Mouse (Mus musculus): Measurements from ENCODE around the gene Pde8a. TPM values are rescaled to one million over a fixed set of nuclear protein-coding genes. Genes with fewer than 3 reads are reported as not detected.
A peak's percentile ranks its signal among the peaks of the same experiment; 100 is the strongest.

Gene Pde8a
- polyA plus RNA-seq, 1 experiment from 2014 or later, result 1.9 TPM

DNA sequence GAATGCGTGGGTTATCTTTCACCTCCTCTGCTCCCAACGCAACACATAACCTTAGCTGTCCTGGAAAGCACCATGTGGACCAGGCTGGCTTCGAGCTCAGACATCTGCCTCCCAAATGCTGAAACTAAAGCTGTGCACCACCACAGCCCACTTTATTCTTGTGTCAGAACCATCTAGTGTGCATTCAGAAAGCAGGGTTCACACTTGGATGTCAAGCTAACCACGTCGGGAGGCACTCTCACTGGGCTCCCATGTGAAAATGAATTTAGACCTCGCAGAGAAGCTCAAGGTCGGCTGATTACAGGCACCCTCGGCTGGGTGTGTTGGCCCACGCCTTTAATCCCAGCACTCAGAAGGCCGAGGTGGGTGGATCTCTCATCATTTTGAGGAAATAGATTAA is 130.4 kb downstream of the Pde8a start:
- ATAC-seq, result no peak
- H3K4me3 ChIP-seq, result peak overlapping the region; percentile 97
- no peaks in the 10 kb centered on the region for H3K27me3 ChIP-seq
- peak overlapping the region; percentile 94 for H3K4me2 ChIP-seq
- no peak overlapping the region for H3K27ac ChIP-seq
- peaks cover 52% of the 10 kb centered on the region for H3K36me3 ChIP-seq (ENCODE audit: poor library complexity, severe bottlenecking)
- WGBS, result 21% methylated on average over 10 of the region's 10 CpGs
- H3K9me3 ChIP-seq (replicated peaks), result no peaks in the 10 kb centered on the region
- H3K4me1 ChIP-seq, result peaks cover 25% of the 10 kb centered on the region
- H3K9ac ChIP-seq, result peak overlapping the region; percentile 99

DNA sequence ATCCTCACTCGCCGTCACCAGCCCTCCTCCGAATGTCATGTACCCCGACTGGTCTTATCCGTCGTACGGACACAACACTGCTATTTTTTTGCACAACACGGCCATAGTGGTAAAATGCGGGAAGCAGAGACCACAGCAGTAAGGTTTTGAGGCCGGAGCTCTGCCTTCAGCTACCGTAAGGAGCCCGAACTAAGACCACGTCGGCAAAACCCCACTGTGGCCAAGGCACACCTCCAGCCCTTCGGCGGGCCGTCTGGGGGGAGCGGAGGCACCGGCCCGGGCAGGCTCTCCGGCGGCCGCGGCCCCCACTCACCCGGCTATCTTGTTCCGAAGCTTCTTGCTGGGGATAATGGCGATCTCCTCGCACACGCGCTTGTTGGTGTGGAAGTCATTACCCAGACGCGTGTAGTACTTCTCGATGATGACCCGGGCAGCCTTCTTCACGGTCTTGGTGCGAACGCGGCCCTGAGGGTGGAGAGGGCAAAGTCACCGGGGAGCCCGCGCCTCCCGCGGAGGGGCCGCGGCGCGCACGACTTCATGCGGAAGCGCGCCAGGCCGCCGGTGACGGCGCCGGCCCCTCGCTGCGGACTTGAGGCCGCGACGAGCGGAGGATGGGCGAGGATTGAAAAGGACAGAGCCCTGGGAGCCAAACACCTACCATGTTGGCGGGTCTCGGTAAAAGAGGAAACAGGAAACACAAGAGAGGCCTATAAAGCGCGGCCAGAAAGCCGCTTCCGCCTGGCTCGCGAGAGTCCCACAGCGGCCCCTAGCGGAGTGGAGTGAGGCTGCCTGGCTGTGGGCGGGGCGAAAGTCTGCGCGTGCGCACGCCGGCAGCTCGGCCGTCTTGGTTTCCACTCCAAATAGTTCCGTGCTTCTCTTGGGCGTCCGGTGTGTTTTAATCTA is 131.4 kb downstream of the Pde8a start, which contains the start of gene Rps17:
Gene Rps17 (minus strand): TSS at position 711 of the 903 bp plus-strand sequence.
- peak within 1 kb of the TSS; percentile 97 for H3K4me3 ChIP-seq
- peaks cover 42% of the 10 kb centered on the region for H3K36me3 ChIP-seq (ENCODE audit: poor library complexity, severe bottlenecking)
- peaks cover 25% of the 10 kb centered on the region for H3K4me1 ChIP-seq
- H3K4me2 ChIP-seq, result peak within 1 kb of the TSS; percentile 94
- ATAC-seq, result peak; percentile 94
- H3K27ac ChIP-seq, result peak within 1 kb of the TSS; percentile 90
- no peaks in the 10 kb centered on the region for H3K9me3 ChIP-seq (replicated peaks)
- no peaks in the 10 kb centered on the region for H3K27me3 ChIP-seq
- WGBS, result under 1% methylated on average over 84 of the region's 85 CpGs
- peak within 1 kb of the TSS; percentile 99 for H3K9ac ChIP-seq

DNA sequence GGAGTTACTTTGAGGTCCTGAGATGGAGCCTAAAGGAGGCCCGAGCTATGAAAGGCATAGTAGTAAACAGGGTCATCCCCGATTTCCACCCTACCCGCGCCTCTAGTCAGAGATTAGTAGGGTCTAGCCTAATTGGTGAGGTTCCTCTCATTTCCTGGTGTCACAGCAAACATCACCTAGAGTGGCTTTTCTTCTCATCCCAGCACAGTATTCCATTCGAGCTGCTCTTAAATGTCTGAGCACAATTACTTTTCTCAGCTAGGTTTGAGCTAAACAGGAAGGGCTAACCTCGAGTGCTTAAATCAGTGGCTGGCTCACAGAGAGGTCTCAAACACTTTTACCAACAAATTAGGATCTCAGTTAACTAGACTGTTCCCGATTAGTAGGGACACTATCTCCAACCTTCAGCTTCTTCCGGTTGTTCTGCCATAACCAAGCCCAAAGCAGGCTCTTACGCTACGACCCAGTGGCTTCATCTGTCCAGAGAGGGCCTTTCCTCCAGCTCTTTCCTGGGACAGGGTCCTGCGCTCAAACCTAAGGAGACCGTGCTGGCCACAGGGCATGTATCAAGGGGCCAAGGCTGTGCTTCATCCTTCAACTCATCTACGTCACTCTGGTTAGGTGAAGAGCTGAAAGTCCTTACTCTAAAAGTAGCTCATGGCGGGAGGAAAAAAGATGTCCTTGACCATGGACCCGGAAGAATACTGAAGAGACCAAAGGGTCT is 132.2 kb downstream of the Pde8a start:
- WGBS, result 62% methylated on average over 15 of the region's 15 CpGs
- peak; percentile 3; the same call in 1 of the 2 replicates for ATAC-seq
- Histone ChIP-seq H3K36me3 (ENCODE audit: poor library complexity, severe bottlenecking) (peaks cover 34% of the 10 kb centered on the region), H3K4me1 (peaks cover 25% of the 10 kb centered on the region), H3K9me3 (replicated peaks) (no peaks in the 10 kb centered on the region), H3K27me3 (no peaks in the 10 kb centered on the region), H3K4me3 (peak overlapping the region; percentile 97), H3K4me2 (peak overlapping the region; percentile 94), H3K9ac (peak overlapping the region; percentile 56), H3K27ac (no peak overlapping the region)

DNA sequence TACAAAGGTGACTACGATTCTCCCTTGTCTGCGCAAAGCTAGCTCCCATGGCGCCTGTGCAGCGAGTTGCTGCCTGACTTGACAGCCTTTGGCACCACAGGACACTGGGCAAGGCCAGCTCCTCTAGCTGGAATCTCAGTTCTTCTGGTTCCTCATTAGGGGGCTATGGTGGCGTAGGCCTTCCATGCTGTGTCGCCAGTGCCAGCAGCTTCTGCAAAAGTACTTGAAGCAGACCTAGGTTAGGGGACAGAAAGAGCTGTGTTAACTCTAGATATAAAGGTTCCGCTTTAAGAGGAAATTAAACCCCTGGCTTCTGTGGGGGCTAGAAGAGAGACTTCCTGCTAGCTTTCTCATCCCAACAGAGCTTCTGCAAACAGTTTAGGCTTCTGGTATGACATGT is 134.8 kb downstream of the Pde8a start:
- Histone ChIP-seq H3K4me1 (peaks cover 11% of the 10 kb centered on the region), H3K36me3 (ENCODE audit: poor library complexity, severe bottlenecking) (peaks cover 8% of the 10 kb centered on the region), H3K27me3 (no peaks in the 10 kb centered on the region), H3K4me3 (no peak overlapping the region), H3K27ac (no peak overlapping the region), H3K9me3 (replicated peaks) (no peaks in the 10 kb centered on the region), H3K9ac (no peak overlapping the region), H3K4me2 (no peak overlapping the region)
- 36% methylated on average over 7 of the region's 7 CpGs for WGBS
- ATAC-seq, result no peak

DNA sequence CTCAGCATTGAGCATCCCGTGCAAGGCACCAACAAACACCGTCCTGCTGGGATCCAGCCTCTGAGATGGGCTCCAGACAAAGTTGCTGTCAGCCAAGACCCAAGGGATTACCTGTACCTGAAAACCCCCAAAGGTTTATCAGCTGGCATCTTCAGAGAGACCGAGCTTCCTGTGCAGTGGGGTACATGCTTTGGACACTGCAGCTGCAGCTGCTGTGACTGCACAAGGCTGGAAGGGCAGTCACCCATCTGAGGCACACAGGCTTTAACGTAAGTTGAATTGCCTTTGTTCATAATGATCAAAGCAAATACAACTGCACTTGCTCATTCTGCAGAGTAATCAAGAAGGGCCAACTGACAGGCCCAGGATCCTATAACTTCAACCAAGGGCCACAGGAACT is 138.4 kb downstream of the Pde8a start:
- H3K36me3 ChIP-seq (ENCODE audit: poor library complexity, severe bottlenecking), result no peaks in the 10 kb centered on the region
- H3K27me3 ChIP-seq, result no peaks in the 10 kb centered on the region
- 75% methylated on average over 4 of the region's 4 CpGs for WGBS
- H3K9ac ChIP-seq, result no peak overlapping the region
- no peak overlapping the region for H3K27ac ChIP-seq
- no peaks in the 10 kb centered on the region for H3K9me3 ChIP-seq (replicated peaks)
- H3K4me3 ChIP-seq, result no peak overlapping the region
- no peaks in the 10 kb centered on the region for H3K4me1 ChIP-seq
- ATAC-seq, result no peak
- H3K4me2 ChIP-seq, result no peak overlapping the region

DNA sequence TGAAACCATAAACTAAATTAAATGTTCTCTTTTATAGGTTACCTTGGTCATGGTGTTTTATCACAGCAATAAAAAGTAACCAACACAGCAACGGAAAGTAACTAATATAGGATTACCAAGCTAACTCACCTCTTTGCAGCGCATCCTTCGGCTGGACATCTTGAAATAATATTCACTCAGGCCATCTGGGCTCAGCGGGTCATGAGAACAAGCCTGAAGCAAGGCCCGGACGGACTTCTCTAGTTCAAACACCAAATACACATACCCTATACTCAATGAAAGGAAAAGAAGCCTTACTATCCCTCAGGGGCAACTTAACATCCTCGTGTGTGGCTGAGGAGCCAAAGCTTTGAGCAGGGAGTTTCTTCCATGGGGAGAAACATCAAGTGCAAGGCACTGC is 142.3 kb downstream of the Pde8a start:
- no peak for ATAC-seq
- no peaks in the 10 kb centered on the region for H3K4me1 ChIP-seq
- WGBS, result 87% methylated on average over 7 of the region's 7 CpGs
- no peak overlapping the region for H3K9ac ChIP-seq
- H3K9me3 ChIP-seq (replicated peaks), result no peaks in the 10 kb centered on the region
- no peak overlapping the region for H3K4me2 ChIP-seq
- no peaks in the 10 kb centered on the region for H3K27me3 ChIP-seq
- H3K27ac ChIP-seq, result no peak overlapping the region
- H3K36me3 ChIP-seq (ENCODE audit: poor library complexity, severe bottlenecking), result no peaks in the 10 kb centered on the region
- H3K4me3 ChIP-seq, result no peak overlapping the region

DNA sequence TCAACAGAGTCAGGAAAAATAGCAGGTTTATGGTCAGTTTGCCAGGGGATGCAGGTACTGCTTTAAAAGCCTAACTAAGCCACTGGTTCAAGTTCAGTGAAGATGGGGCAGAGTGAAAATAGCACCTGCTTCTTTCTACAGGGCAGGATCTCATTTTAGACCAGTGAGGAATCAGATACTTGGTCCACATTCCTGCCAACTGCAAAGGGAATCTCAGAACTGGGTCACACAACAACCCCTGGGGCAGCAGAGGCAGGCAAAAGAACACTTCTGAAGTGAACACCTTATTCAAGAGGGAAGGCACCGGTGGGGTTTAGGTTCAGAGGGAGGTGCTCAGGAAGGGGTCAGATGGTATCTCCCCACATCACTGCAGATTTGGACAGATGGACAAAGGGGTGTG is 143.0 kb downstream of the Pde8a start:
- 92% methylated on average over 1 of the region's 1 CpGs for WGBS
- no peak overlapping the region for H3K27ac ChIP-seq
- H3K4me3 ChIP-seq, result no peak overlapping the region
- H3K4me1 ChIP-seq, result no peaks in the 10 kb centered on the region
- no peak overlapping the region for H3K4me2 ChIP-seq
- no peaks in the 10 kb centered on the region for H3K27me3 ChIP-seq
- no peaks in the 10 kb centered on the region for H3K9me3 ChIP-seq (replicated peaks)
- ATAC-seq, result no peak
- no peak overlapping the region for H3K9ac ChIP-seq
- no peaks in the 10 kb centered on the region for H3K36me3 ChIP-seq (ENCODE audit: poor library complexity, severe bottlenecking)

DNA sequence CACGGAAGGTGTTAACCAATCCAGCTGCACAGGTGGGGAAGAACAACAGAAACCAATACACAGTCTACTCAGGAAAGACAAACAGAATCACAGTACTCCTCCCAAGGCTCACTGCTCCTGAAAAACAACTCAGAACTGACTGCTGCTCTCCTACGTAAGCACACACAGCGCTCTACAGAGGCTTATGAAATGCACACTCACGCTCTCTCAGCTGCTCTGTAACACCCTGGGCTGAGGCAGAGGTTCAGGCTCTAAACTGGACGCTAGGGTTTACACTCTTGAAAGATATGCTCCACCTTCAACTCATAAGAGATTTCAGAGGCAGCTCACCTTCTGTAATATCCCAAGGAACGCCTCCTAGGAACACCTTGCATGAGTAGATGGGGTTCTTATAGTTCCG is 143.6 kb downstream of the Pde8a start:
- Histone ChIP-seq H3K27me3 (no peaks in the 10 kb centered on the region), H3K4me2 (no peak overlapping the region), H3K9me3 (replicated peaks) (no peaks in the 10 kb centered on the region), H3K27ac (no peak overlapping the region), H3K36me3 (ENCODE audit: poor library complexity, severe bottlenecking) (no peaks in the 10 kb centered on the region), H3K4me1 (no peaks in the 10 kb centered on the region), H3K9ac (no peak overlapping the region), H3K4me3 (no peak overlapping the region)
- no peak for ATAC-seq
- 83% methylated on average over 7 of the region's 7 CpGs for whole genome bisulfite sequencing

DNA sequence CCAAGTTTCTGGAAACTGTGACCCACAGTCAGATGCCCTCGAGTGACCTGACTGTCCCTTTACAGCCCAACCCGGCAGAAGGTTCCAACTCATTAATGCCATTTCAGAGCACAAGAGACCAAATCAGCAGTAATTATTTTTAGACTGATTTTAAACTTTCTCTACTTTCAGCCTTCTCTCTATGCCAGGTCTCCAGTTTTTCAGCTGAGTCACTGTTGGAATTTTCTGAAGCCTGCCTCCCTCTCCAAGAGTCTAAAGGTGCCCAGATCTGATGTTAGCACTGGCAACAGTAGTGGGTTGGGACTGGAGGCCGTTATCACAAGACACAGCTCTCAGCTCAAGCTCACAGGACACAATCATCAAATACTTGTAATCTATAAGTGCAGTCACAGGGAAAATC is 154.6 kb downstream of the Pde8a start:
- Histone ChIP-seq H3K36me3 (ENCODE audit: poor library complexity, severe bottlenecking) (no peaks in the 10 kb centered on the region), H3K9me3 (replicated peaks) (no peaks in the 10 kb centered on the region), H3K4me3 (no peak overlapping the region), H3K4me1 (peaks cover 10% of the 10 kb centered on the region), H3K27ac (no peak overlapping the region), H3K27me3 (no peaks in the 10 kb centered on the region), H3K9ac (no peak overlapping the region), H3K4me2 (no peak overlapping the region)
- 71% methylated on average over 3 of the region's 3 CpGs for WGBS
- no peak for ATAC-seq

DNA sequence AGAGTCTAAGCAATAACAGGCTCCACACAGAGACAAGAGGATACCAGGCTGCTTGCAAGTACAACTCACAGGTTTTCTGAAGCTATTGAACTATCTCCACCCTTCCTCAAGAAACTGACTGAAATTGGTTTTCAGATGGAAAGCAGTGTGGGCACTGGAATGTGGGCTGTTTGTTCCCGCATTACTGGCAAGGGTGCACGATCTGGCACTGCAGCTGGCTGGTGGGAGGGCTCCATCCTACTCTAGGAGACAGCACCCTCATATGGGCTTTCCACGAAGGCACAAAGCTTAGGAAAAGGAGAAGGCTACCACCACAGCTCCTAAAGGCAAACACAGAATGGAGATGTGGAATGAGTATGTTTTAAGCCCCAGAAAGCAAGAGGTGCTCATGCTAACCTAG is 156.3 kb downstream of the Pde8a start:
- 71% methylated on average over 3 of the region's 3 CpGs for WGBS
- H3K9me3 ChIP-seq (replicated peaks), result no peaks in the 10 kb centered on the region
- no peak for ATAC-seq
- H3K4me2 ChIP-seq, result no peak overlapping the region
- H3K27ac ChIP-seq, result no peak overlapping the region
- H3K4me3 ChIP-seq, result no peak overlapping the region
- no peaks in the 10 kb centered on the region for H3K27me3 ChIP-seq
- H3K36me3 ChIP-seq (ENCODE audit: poor library complexity, severe bottlenecking), result no peaks in the 10 kb centered on the region
- H3K4me1 ChIP-seq, result peaks cover 10% of the 10 kb centered on the region
- no peak overlapping the region for H3K9ac ChIP-seq

DNA sequence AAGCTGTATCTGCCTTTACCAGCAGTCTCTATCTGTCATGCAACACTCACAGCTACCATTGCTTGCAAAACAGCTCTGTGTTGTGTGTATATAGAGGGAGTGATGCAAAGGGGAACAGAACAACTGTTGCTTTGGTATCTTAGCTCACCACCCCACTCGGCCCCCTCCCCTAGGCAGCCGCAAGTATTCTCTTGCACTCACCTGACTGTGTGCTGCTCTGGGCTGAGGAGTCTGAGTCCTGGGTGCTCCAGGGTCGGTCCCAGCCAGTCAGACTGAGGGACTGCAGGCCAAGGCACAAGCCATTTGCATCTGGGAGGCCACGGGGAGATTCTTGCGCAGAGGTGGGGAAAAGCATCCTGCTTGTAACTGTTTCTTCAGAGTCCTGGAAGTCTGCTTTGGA is 158.4 kb downstream of the Pde8a start:
- Histone ChIP-seq H3K27me3 (no peaks in the 10 kb centered on the region), H3K9ac (0 out of 2 replicates have a peak overlapping the region, but pooled peaks have one; percentile 40), H3K4me1 (peaks cover 10% of the 10 kb centered on the region), H3K4me3 (peak overlapping the region; percentile 24), H3K36me3 (ENCODE audit: poor library complexity, severe bottlenecking) (no peaks in the 10 kb centered on the region), H3K27ac (no peak overlapping the region), H3K9me3 (replicated peaks) (no peaks in the 10 kb centered on the region), H3K4me2 (peak overlapping the region; percentile 48)
- ATAC-seq, result no peak
- 13% methylated on average over 5 of the region's 5 CpGs for WGBS

DNA sequence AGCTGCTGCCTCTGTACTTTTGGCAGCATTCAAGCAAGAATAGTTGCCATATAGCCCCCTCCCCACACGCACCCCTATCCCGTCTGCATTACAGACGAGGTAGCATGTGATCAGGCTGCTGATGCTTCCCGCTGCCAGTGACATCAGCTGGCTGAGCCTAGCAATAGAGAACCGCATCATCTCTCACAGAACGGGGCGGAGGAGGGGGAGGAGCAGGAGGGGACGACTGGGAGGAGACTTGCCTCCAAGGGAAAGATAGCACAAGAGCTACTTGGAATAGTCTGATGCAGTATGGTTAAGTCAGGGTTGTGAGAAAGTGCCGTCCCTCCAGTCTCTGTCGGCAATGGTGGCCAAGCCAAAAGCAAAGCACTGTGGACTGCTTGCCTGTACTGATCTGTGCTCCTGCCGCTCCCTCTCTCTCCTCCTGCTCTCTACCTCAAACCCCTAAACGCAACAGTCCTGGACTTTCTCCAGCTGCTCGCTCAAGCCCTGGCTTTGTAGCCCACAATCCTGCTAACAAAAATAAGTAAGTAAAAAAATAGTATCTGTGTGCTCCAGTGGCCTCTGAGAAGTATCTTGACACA is 159.0 kb downstream of the Pde8a start:
- Histone ChIP-seq H3K4me1 (peaks cover 10% of the 10 kb centered on the region), H3K9me3 (replicated peaks) (no peaks in the 10 kb centered on the region), H3K9ac (peak overlapping the region; percentile 40; the same call in 1 of the 2 replicates), H3K27me3 (no peaks in the 10 kb centered on the region), H3K27ac (no peak overlapping the region), H3K36me3 (ENCODE audit: poor library complexity, severe bottlenecking) (no peaks in the 10 kb centered on the region), H3K4me2 (peak overlapping the region; percentile 48), H3K4me3 (peak overlapping the region; percentile 24)
- WGBS, result 9% methylated on average over 13 of the region's 13 CpGs
- ATAC-seq, result peak; percentile 98

Data from forebrain, embryonic 13.5 days (tissue).